Comparison of ENCODE assay signal across 29 mouse cellular contexts in the genomic region with DNA sequence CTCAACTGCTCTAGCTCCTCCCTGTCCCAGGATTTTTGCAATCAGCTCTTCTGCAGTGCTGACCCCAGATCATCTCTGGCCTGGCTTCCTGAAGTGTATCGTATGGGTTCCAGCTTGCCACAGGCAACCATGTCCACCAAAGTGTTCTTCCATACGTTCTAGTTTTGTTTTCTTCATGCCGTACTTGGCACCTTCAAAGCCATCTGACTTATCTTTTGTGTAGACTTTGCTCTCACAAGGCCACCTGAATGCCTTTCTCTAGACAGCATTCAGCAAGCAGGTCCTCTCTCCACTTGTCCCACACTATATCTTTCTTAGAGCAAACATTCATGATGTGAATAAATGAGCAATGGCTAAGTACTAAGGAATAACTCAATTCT. TPM values are rescaled to one million over a fixed set of nuclear protein-coding genes. Genes with fewer than 3 reads are reported as not detected.
"Had no signal": no experiment of that assay in that cellular context is flagged by ENCODE, and none has a peak within 500 bp of the region (broad histone marks: within the 10 kb centered on the region; RNA-seq: fewer than 3 reads in every experiment).

No protein-coding gene starts in this region.

- H3K36me3 ChIP-seq: lung, embryonic 15.5 days; midbrain, embryonic 13.5 days; midbrain, embryonic 15.5 days; neural tube, embryonic 12.5 days; stomach, embryonic 15.5 days had no signal

- H3K9ac ChIP-seq: liver, embryonic 14.5 days; liver, postnatal 0 days; lung, embryonic 15.5 days; midbrain, embryonic 13.5 days; midbrain, embryonic 15.5 days; neural tube, embryonic 12.5 days; stomach, embryonic 15.5 days had no signal

- H3K27me3 ChIP-seq: lung, embryonic 15.5 days; midbrain, embryonic 13.5 days; midbrain, embryonic 15.5 days; neural tube, embryonic 12.5 days; stomach, embryonic 15.5 days had no signal

- DNase-seq: liver, postnatal 0 days; lung, adult 2 months; lung, postnatal 14 days; lung, postnatal 36 days; retina, postnatal 1 day; right cerebral cortex, adult 18-20 months; right cerebral cortex, postnatal 25 days; right cerebral cortex, postnatal 4 days; thymus, adult 2 months; thymus, postnatal 25 days; thymus, postnatal 4 days had no signal

- H3K4me2 ChIP-seq: lung, embryonic 15.5 days; midbrain, embryonic 11.5 days; midbrain, embryonic 13.5 days; midbrain, embryonic 15.5 days; neural tube, embryonic 12.5 days; stomach, embryonic 15.5 days had no signal

- ATAC-seq: liver, postnatal 0 days; lung, postnatal 0 days; midbrain, embryonic 15.5 days had no signal

- H3K9me3 ChIP-seq: lung, embryonic 15.5 days; megakaryocyte, embryonic 14.5 days; midbrain, embryonic 13.5 days; midbrain, embryonic 15.5 days; neural tube, embryonic 12.5 days; stomach, embryonic 15.5 days had no signal

- H3K27ac ChIP-seq: liver, embryonic 14.5 days; lung, embryonic 15.5 days; macrophage; midbrain, embryonic 13.5 days; midbrain, embryonic 15.5 days; neural tube, embryonic 12.5 days; stomach, embryonic 15.5 days had no signal

- H3K4me1 ChIP-seq: megakaryocyte, embryonic 14.5 days; midbrain, embryonic 13.5 days; midbrain, embryonic 15.5 days; neural tube, embryonic 12.5 days; stomach, embryonic 15.5 days had no signal

- H3K4me3 ChIP-seq: lung, embryonic 15.5 days; megakaryocyte, embryonic 14.5 days; midbrain, embryonic 13.5 days; midbrain, embryonic 15.5 days; neural tube, embryonic 12.5 days; stomach, embryonic 15.5 days had no signal

RNA-seq across cellular contexts. Expression of gene Cym, which starts 4.4 kb away (rescaled TPM):
- total RNA-seq: megakaryocyte progenitor cell, adult 5-6 weeks; midbrain, postnatal 0 days; monocyte, adult 5-6 weeks; neutrophil, adult 5-6 weeks had no signal
- polyA plus RNA-seq: macrophage; midbrain, embryonic 11.5 days; neural tube, embryonic 12.5 days; testis, adult 2 months; urinary bladder, adult 2 months had no signal

RNA-seq across cellular contexts. Expression of gene A630076J17Rik, which starts 13.3 kb away (rescaled TPM):
- total RNA-seq: megakaryocyte progenitor cell, adult 5-6 weeks; midbrain, postnatal 0 days; monocyte, adult 5-6 weeks; neutrophil, adult 5-6 weeks had no signal
- polyA plus RNA-seq: liver, embryonic 14.5 days; lung, adult 2 months; lung, postnatal 0 days; macrophage; midbrain, embryonic 11.5 days; midbrain, embryonic 13.5 days; midbrain, embryonic 15.5 days; midbrain, postnatal 0 days; neural tube, embryonic 12.5 days; neural tube, embryonic 14.5 days; spleen, adult 2 months; testis, adult 2 months; urinary bladder, adult 2 months had no signal

RNA-seq across cellular contexts. Expression of gene Prok1, which starts 22.4 kb away (rescaled TPM):
- total RNA-seq: megakaryocyte progenitor cell, adult 5-6 weeks; monocyte, adult 5-6 weeks; neutrophil, adult 5-6 weeks had no signal
- polyA plus RNA-seq: lung, adult 2 months; lung, embryonic 15.5 days; lung, postnatal 0 days; macrophage; midbrain, embryonic 13.5 days; neural tube, embryonic 12.5 days; spleen, adult 2 months; testis, adult 2 months had no signal

RNA-seq across cellular contexts. Expression of gene Kcna10, which starts 34.2 kb away (rescaled TPM):
- total RNA-seq: megakaryocyte progenitor cell, adult 5-6 weeks; midbrain, postnatal 0 days; monocyte, adult 5-6 weeks; neutrophil, adult 5-6 weeks had no signal
- polyA plus RNA-seq: liver, embryonic 14.5 days; liver, postnatal 0 days; lung, adult 2 months; lung, embryonic 15.5 days; lung, postnatal 0 days; macrophage; midbrain, embryonic 11.5 days; midbrain, embryonic 13.5 days; midbrain, embryonic 15.5 days; midbrain, postnatal 0 days; neural tube, embryonic 12.5 days; neural tube, embryonic 14.5 days; spleen, adult 2 months; stomach, embryonic 15.5 days; thymus, adult 2 months; urinary bladder, adult 2 months had no signal
